Mouse (Mus musculus) B cell, adult 2 months (primary cell): ENCODE data around the gene Btbd11.
"Not testable (repeated sequence)": the region's sequence is repeated elsewhere in the genome, so short reads cannot be mapped to it uniquely, and the experiment has no call there.

Experiments used
- DNase-seq, 2 experiments: peaks; one replicate each; pipeline ENCODE4 v3.0.0; 2022

Btbd11 gene

DNA sequence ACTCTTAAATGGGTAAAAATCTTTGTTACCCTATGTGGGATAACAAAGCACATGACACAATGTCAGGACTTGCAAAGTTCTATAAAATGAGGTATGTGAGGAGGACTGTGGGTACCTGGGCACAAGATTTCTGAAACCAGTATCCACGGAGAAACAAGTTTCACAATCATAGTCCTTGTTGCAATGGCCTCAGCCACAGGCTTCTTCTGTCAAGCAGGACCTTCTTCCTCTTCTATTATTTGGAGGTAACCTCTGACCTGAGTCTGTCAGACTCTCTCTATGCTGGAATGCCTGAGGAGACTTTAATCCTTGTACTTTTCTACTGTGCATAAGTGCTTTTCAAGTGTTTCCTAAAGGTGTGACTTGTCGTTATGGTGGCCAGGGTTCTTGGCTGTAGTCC is 307.8 kb downstream of the Btbd11 start:
- DNase-seq = not testable (repeated sequence)

DNA sequence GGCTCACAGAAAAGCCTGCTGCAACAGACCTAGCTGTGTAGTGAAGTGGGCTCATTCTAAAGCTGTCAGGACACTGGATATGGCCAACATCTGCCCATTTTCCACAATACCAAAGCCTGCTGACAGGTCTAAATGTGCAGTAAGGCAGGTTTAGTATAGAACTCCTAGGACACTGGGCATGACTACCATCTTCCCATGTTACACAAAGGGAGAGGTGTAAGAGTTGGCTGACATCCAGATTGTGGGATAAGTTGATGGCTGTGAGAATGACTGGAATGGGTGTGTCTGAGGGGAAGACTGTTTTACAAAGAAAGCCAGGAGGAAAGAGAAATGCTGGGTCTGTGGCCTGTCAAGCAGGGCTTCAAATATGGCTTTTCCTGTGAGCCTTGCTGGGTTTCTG is 313.1 kb downstream of the Btbd11 start:
- DNase-seq = no peak

DNA sequence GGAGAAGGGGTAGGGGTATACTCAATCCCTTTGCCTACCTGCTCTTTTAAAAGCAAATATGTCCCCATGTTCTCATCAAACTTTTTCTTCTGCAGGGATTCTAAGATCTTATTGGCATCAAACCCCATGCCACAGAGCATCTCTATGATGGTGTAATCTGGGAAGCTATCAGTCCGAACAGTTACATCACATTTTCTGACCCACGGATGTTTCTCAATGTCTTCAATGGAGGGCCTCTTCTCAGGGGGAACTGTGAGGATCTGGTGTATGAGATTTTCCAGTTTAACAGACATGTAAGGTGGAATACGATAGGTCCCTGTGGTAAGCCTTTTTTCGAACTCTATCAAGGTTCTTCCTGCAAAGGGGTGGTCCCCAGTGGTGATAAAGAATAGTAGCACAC is 323.2 kb downstream of the Btbd11 start:
- not testable (repeated sequence) for DNase-seq
